Mouse (Mus musculus): Measurements from ENCODE around the gene Clmn. TPM values are rescaled to one million over a fixed set of nuclear protein-coding genes. Genes with fewer than 3 reads are reported as not detected.

Gene Clmn
- polyA plus RNA-seq, 1 experiment: 0.05 TPM

DNA sequence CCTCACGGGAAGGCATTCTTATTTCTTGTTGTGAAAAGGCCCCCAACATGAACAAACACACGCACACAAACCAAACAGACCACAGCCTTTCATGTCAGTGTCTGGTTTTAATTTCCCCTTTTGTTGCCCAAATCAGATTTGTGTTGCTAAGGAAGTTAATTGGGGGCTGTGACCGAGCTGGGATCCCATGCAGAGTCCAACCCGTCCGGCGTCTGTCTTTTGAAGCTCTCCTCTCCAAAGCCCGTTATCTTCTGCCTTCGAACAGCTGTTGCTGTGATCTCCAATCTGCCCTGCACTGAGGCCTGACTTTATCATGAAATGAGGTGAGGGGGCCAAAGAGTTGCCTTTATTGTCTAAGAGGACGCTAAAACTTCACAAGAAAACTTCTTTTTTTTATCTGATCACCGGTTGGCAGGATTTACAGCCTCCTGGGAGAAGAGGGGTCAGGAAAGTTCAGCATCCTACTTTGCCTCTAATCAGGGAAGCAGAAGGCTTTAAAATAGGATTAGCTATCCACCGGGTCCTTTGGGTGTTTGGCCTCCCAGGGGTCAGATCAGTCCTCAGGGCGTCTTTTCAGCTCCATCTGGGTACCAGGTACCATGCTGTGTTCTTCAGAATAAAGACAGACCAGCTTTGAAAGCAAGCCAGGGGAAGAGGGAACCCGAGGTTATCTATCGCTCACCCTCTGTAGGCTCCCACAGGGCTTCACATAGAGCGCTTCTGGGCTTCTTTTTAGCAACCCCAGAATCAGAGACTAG, 43.3 kb upstream of the Clmn start:
- H3K79me3 ChIP-seq (ENCODE audit: low read depth): no peaks in the 10 kb centered on the region
- no peaks in the 10 kb centered on the region for H3K36me3 ChIP-seq (ENCODE audit: control insufficient read depth, insufficient read depth)
- H3ac ChIP-seq (ENCODE audit: control insufficient read depth, insufficient read length, low read depth): no peak overlapping the region
- TF ChIP-seq MYOD1 (IDR thresholded peaks at IDR 0.05; ENCODE audit: control insufficient read depth, insufficient read length, low read depth) (no peak), USF1 (IDR thresholded peaks at IDR 0.05; ENCODE audit: low read depth) (no peak), MAX (IDR thresholded peaks at IDR 0.05) (no peak), CEBPB (IDR thresholded peaks at IDR 0.05; ENCODE audit: low read depth) (no peak), CTCF (IDR thresholded peaks at IDR 0.05; ENCODE audit: control insufficient read depth, insufficient read depth, insufficient read length) (no peak), FOSL1 (IDR thresholded peaks at IDR 0.05; ENCODE audit: insufficient read depth, low read length, poor library complexity, severe bottlenecking) (no peak)
- peaks cover 6% of the 10 kb centered on the region for H3K27me3 ChIP-seq (ENCODE audit: control insufficient read depth, insufficient read depth, insufficient read length)
- H3K4me3 ChIP-seq (ENCODE audit: insufficient read depth, poor library complexity, severe bottlenecking): no peak overlapping the region
- H3K79me2 ChIP-seq (ENCODE audit: control insufficient read depth, insufficient read depth): no peaks in the 10 kb centered on the region

DNA sequence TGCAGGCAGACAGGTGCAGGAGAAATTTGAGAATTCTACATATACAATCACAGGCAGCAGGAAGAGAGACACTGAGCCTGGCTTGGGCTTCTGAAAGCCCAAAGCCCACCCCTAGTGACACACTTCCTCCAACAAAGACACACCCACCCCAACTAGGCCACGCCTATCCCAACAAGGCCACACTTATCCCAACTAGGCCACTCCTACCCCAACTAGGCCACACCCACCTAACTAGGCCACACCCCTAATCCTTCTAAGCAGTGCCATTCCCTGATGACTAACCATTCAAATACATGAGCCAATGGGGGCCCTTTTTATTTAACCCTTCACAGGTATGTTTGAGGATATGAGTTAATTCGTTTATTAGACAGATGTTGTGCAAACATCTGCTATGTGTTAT, 42.3 kb upstream of the Clmn start:
- peaks cover 3% of the 10 kb centered on the region for H3K27me3 ChIP-seq (ENCODE audit: control insufficient read depth, insufficient read depth, insufficient read length)
- no peaks in the 10 kb centered on the region for H3K79me3 ChIP-seq (ENCODE audit: low read depth)
- no peaks in the 10 kb centered on the region for H3K79me2 ChIP-seq (ENCODE audit: control insufficient read depth, insufficient read depth)
- TF ChIP-seq MYOD1 (IDR thresholded peaks at IDR 0.05; ENCODE audit: control insufficient read depth, insufficient read length, low read depth): no peak
- TF ChIP-seq MYOG (IDR thresholded peaks at IDR 0.05; ENCODE audit: control insufficient read depth, extremely low read depth, insufficient read length): no peak
- TF ChIP-seq CTCF (IDR thresholded peaks at IDR 0.05; ENCODE audit: control insufficient read depth, insufficient read depth, insufficient read length): no peak
- no peak for TF ChIP-seq USF1 (IDR thresholded peaks at IDR 0.05; ENCODE audit: low read depth)
- TF ChIP-seq MAX (IDR thresholded peaks at IDR 0.05): no peak
- TF ChIP-seq CEBPB (IDR thresholded peaks at IDR 0.05; ENCODE audit: low read depth): no peak
- no peak for TF ChIP-seq FOSL1 (IDR thresholded peaks at IDR 0.05; ENCODE audit: insufficient read depth, low read length, poor library complexity, severe bottlenecking)
- no peaks in the 10 kb centered on the region for H3K36me3 ChIP-seq (ENCODE audit: control insufficient read depth, insufficient read depth)
- no peak overlapping the region for H3ac ChIP-seq (ENCODE audit: control insufficient read depth, insufficient read length, low read depth)
- no peak overlapping the region for H3K4me3 ChIP-seq (ENCODE audit: insufficient read depth, poor library complexity, severe bottlenecking)

DNA sequence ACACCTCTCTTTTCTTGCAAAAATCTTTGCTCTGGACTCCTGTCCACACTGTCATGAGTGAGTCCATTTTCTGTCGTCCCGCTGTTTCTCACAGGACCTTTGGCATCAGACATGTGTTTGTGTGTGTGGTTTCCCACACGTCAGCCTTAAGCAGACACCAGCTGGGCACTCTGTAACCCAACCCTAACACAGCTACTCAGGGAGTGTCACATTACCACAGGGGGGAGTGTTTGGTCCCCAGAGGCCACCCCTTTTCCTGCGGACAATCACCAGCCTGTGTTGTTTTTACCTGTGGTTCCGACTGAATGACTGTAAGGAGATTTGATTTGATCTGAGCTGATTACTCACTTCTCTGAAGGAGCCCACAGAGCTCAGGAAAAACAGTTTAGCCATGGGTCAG, 39.3 kb upstream of the Clmn start:
- Histone ChIP-seq H3K79me2 (ENCODE audit: control insufficient read depth, insufficient read depth) (no peaks in the 10 kb centered on the region), H3K79me3 (ENCODE audit: low read depth) (no peaks in the 10 kb centered on the region), H3K4me3 (ENCODE audit: insufficient read depth, poor library complexity, severe bottlenecking) (no peak overlapping the region), H3K36me3 (ENCODE audit: control insufficient read depth, insufficient read depth) (no peaks in the 10 kb centered on the region), H3ac (ENCODE audit: control insufficient read depth, insufficient read length, low read depth) (no peak overlapping the region), H3K27me3 (ENCODE audit: control insufficient read depth, insufficient read depth, insufficient read length) (peaks cover 15% of the 10 kb centered on the region)
- TF ChIP-seq CEBPB (IDR thresholded peaks at IDR 0.05; ENCODE audit: low read depth) (no peak), MYOG (IDR thresholded peaks at IDR 0.05; ENCODE audit: control insufficient read depth, extremely low read depth, insufficient read length) (no peak), MYOD1 (IDR thresholded peaks at IDR 0.05; ENCODE audit: control insufficient read depth, insufficient read length, low read depth) (peak; percentile 79)

DNA sequence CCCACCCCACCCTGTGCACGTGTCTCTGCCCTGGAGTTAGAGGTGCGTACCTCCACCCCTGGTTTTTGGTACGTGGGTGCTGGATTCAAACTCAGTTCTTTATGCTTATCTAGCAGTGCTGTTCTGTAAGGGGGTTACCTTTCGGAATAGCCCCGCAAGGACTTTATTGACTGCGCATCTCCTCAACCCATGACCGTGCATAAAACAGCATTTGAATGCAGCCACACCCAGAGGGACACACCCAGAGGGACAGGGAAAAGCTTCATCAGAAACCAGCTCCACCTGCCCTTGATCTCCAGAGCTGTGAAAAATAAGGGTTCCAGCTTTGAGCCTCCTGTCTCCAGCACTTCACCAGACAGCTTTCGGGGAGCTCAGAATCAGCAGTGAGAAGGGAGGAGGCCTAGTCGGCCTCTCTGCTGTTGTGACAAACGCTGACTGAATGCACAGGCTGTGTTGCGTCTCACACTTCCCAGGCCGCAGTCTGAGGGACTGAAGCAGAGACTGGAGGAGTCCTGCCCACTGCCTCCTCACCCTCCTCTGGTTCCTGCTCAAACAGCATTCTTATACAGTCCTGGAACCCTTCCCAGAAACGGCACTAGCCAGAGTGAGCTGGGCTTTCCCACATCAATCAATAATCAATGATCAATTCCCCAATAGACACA, 37.6 kb upstream of the Clmn start:
- TF ChIP-seq FOSL1 (IDR thresholded peaks at IDR 0.05; ENCODE audit: insufficient read depth, low read length, poor library complexity, severe bottlenecking) (no peak), USF1 (IDR thresholded peaks at IDR 0.05; ENCODE audit: low read depth) (no peak), CTCF (IDR thresholded peaks at IDR 0.05; ENCODE audit: control insufficient read depth, insufficient read depth, insufficient read length) (no peak), CEBPB (IDR thresholded peaks at IDR 0.05; ENCODE audit: low read depth) (no peak), MYOD1 (IDR thresholded peaks at IDR 0.05; ENCODE audit: control insufficient read depth, insufficient read length, low read depth) (no peak), MYOG (IDR thresholded peaks at IDR 0.05; ENCODE audit: control insufficient read depth, extremely low read depth, insufficient read length) (no peak), MAX (IDR thresholded peaks at IDR 0.05) (no peak)
- Histone ChIP-seq H3K36me3 (ENCODE audit: control insufficient read depth, insufficient read depth) (no peaks in the 10 kb centered on the region), H3K27me3 (ENCODE audit: control insufficient read depth, insufficient read depth, insufficient read length) (peaks cover 22% of the 10 kb centered on the region)

DNA sequence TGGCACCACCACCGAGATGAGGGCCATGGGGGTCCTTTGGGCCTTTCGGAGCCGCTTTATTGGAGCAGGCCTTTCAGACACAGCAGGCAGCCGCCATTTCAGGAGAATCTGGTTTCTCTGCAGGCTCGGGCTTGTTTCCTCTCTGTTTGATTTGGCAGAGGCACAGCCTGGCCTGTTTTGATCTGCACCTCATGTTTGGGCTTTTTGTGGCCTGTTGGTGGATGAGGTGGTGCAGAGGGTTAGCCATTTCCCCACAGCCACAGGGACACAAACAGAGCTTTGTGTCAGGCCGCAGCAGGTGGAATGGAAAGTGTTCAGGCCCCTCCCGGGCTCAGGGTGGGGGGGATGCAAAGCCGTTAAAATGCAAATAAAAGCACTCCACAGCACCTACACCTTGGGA, 36.4 kb upstream of the Clmn start:
- Histone ChIP-seq H3K36me3 (ENCODE audit: control insufficient read depth, insufficient read depth) (no peaks in the 10 kb centered on the region), H3K27me3 (ENCODE audit: control insufficient read depth, insufficient read depth, insufficient read length) (peaks cover 31% of the 10 kb centered on the region), H3K4me3 (ENCODE audit: insufficient read depth, poor library complexity, severe bottlenecking) (no peak overlapping the region), H3K79me2 (ENCODE audit: control insufficient read depth, insufficient read depth) (no peaks in the 10 kb centered on the region), H3ac (ENCODE audit: control insufficient read depth, insufficient read length, low read depth) (no peak overlapping the region), H3K79me3 (ENCODE audit: low read depth) (no peaks in the 10 kb centered on the region)
- no peak for TF ChIP-seq MYOD1 (IDR thresholded peaks at IDR 0.05; ENCODE audit: control insufficient read depth, insufficient read length, low read depth)
- no peak for TF ChIP-seq CTCF (IDR thresholded peaks at IDR 0.05; ENCODE audit: control insufficient read depth, insufficient read depth, insufficient read length)
- TF ChIP-seq FOSL1 (IDR thresholded peaks at IDR 0.05; ENCODE audit: insufficient read depth, low read length, poor library complexity, severe bottlenecking): no peak
- TF ChIP-seq MYOG (IDR thresholded peaks at IDR 0.05; ENCODE audit: control insufficient read depth, extremely low read depth, insufficient read length): no peak
- no peak for TF ChIP-seq CEBPB (IDR thresholded peaks at IDR 0.05; ENCODE audit: low read depth)
- TF ChIP-seq USF1 (IDR thresholded peaks at IDR 0.05; ENCODE audit: low read depth): no peak
- no peak for TF ChIP-seq MAX (IDR thresholded peaks at IDR 0.05)

More for the DNA sequence above, 37.6 kb upstream of the Clmn start:
- no peak overlapping the region for H3K4me3 ChIP-seq (ENCODE audit: insufficient read depth, poor library complexity, severe bottlenecking)
- H3ac ChIP-seq (ENCODE audit: control insufficient read depth, insufficient read length, low read depth): no peak overlapping the region
- H3K79me3 ChIP-seq (ENCODE audit: low read depth): no peaks in the 10 kb centered on the region
- no peaks in the 10 kb centered on the region for H3K79me2 ChIP-seq (ENCODE audit: control insufficient read depth, insufficient read depth)
